In genomic region chr3:88427342-88427905, GRCm38 (mm10) we compare ENCODE assay signal across 38 mouse cellular contexts. TPM values are rescaled to one million over a fixed set of nuclear protein-coding genes. Genes with fewer than 3 reads are reported as not detected.
DNase-seq lines count a peak whose midpoint lies in the region; ATAC-seq and TF ChIP-seq lines count a peak whose summit lies in the region.
"Had no signal": no experiment of that assay in that cellular context is flagged by ENCODE, and none has a peak within 500 bp of the region (broad histone marks: within the 10 kb centered on the region; RNA-seq: fewer than 3 reads in every experiment).

No protein-coding gene starts in this region.

- peaks cover 12% of the 10 kb centered on the region; the same call in 1 of the 2 replicates for H3K4me1 ChIP-seq in liver, adult 2 months (ENCODE audit: control insufficient read depth, insufficient read depth, low read length)
- peaks cover 12% of the 10 kb centered on the region for H3K4me1 ChIP-seq in liver, embryonic 11.5 days (replicated peaks; ENCODE audit: control insufficient read depth, insufficient read depth, low read length)
- no peaks in the 10 kb centered on the region; the same call in 1 of the 2 replicates for H3K4me1 ChIP-seq in brown adipose tissue, adult 24 weeks (ENCODE audit: control insufficient read depth, insufficient read depth, insufficient read length, low read length)
- H3K4me1 ChIP-seq in lung, postnatal 0 days (ENCODE audit: insufficient read depth, low read depth, low read length) = peaks cover 11% of the 10 kb centered on the region; the same call in 1 of the 2 replicates

- no peak overlapping the region for H3K9ac ChIP-seq in liver, adult 2 months (ENCODE audit: low read depth, low read length)
- H3K9ac ChIP-seq in liver, embryonic 11.5 days (ENCODE audit: low read depth, low read length) = no peak overlapping the region
- no peak overlapping the region for H3K9ac ChIP-seq in lung, postnatal 0 days (replicated peaks; ENCODE audit: low read depth)
- H3K9ac ChIP-seq: embryonic facial prominence, embryonic 15.5 days; forebrain, embryonic 12.5 days; kidney, embryonic 15.5 days; limb, embryonic 12.5 days; liver, embryonic 12.5 days; liver, postnatal 0 days; midbrain, embryonic 15.5 days had no signal

- 27% methylated on average over 4 of the region's 4 CpGs for WGBS in liver, adult 2 months
- WGBS in liver, embryonic 11.5 days = 52% methylated on average over 4 of the region's 4 CpGs
- 73% methylated on average over 4 of the region's 4 CpGs for WGBS in lung, postnatal 0 days

- TF ChIP-seq CTCF in liver, adult 2 months (IDR thresholded peaks at IDR 0.05; ENCODE audit: low read depth, low read length) = no peak
- no peak for TF ChIP-seq CTCF in lung, postnatal 0 days (IDR thresholded peaks at IDR 0.05)

- TF ChIP-seq POLR2A in liver, adult 2 months (IDR thresholded peaks at IDR 0.05; ENCODE audit: extremely low read depth, insufficient read depth, low read length) = no peak

- DNase-seq in adrenal gland, adult 2 months = peak; percentile 69
- DNase-seq in adrenal gland, postnatal 36 days = no peak
- peak; percentile 84 for DNase-seq in liver, adult 2 months (ENCODE audit: extremely low read depth, low read depth, low spot score)
- no peak for DNase-seq in liver, embryonic 11.5 days (ENCODE audit: low spot score)
- no peak for DNase-seq in layer of hippocampus, adult 9-10 months (ENCODE audit: low spot score)
- no peak for DNase-seq in cerebellum, adult 8-10 months
- DNase-seq in lung, postnatal 0 days (ENCODE audit: low spot score) = no peak
- DNase-seq: adrenal gland, adult 8-10 months; cerebellum, adult 2 months; cerebellum, postnatal 25 days; kidney, adult 18-20 months; kidney, postnatal 25 days; liver, postnatal 0 days; lung, postnatal 4 days; right cerebral cortex, postnatal 14 days; spleen, adult 18-20 months; thymus, adult 18-20 months; thymus, postnatal 36 days had no signal

- no peak overlapping the region for H3K4me3 ChIP-seq in liver, adult 2 months (ENCODE audit: insufficient read depth, low read depth, low read length)
- H3K4me3 ChIP-seq in liver, embryonic 11.5 days (ENCODE audit: low read depth, low read length) = no peak overlapping the region
- H3K4me3 ChIP-seq in brown adipose tissue, adult 24 weeks (ENCODE audit: insufficient read depth, low read depth, low read length) = no peak overlapping the region
- no peak overlapping the region for H3K4me3 ChIP-seq in lung, postnatal 0 days (ENCODE audit: low read depth, low read length)
- H3K4me3 ChIP-seq: embryonic facial prominence, embryonic 10.5 days; embryonic facial prominence, embryonic 15.5 days; forebrain, embryonic 12.5 days; kidney, embryonic 15.5 days; left cerebral cortex, adult 2 months; limb, embryonic 12.5 days; liver, embryonic 12.5 days; midbrain, embryonic 15.5 days had no signal

- peaks cover 11% of the 10 kb centered on the region; the same call in 1 of the 2 replicates for H3K79me2 ChIP-seq in liver, adult 2 months (ENCODE audit: control insufficient read depth, insufficient read depth, low read length)

- no peaks in the 10 kb centered on the region for H3K36me3 ChIP-seq in liver, adult 2 months (ENCODE audit: control insufficient read depth, insufficient read depth, low read length)
- no peaks in the 10 kb centered on the region for H3K36me3 ChIP-seq in liver, embryonic 11.5 days (ENCODE audit: control insufficient read depth, insufficient read depth, low read length)
- no peaks in the 10 kb centered on the region for H3K36me3 ChIP-seq in lung, postnatal 0 days (ENCODE audit: insufficient read depth, low read length)
- H3K36me3 ChIP-seq: embryonic facial prominence, embryonic 10.5 days; embryonic facial prominence, embryonic 15.5 days; forebrain, embryonic 12.5 days; kidney, embryonic 15.5 days; limb, embryonic 12.5 days; liver, embryonic 12.5 days; midbrain, embryonic 15.5 days had no signal

- H3K4me2 ChIP-seq in liver, embryonic 11.5 days = no peak overlapping the region
- no peak overlapping the region for H3K4me2 ChIP-seq in lung, postnatal 0 days (replicated peaks; ENCODE audit: low read depth, low read length)
- H3K4me2 ChIP-seq: embryonic facial prominence, embryonic 15.5 days; forebrain, embryonic 12.5 days; kidney, embryonic 15.5 days; limb, embryonic 12.5 days; liver, embryonic 12.5 days; midbrain, embryonic 15.5 days had no signal

- 0 out of 2 replicates have a peak overlapping the region, but pooled peaks have one; percentile 1 for H3K27ac ChIP-seq in liver, adult 2 months (replicated peaks; ENCODE audit: insufficient read depth, low read depth, low read length)
- no peak overlapping the region for H3K27ac ChIP-seq in liver, embryonic 11.5 days (ENCODE audit: low read depth, low read length)
- 0 out of 2 replicates have a peak overlapping the region, but pooled peaks have one; percentile 1 for H3K27ac ChIP-seq in brown adipose tissue, adult 24 weeks (replicated peaks; ENCODE audit: low read depth, low read length)
- no peak overlapping the region for H3K27ac ChIP-seq in lung, postnatal 0 days (ENCODE audit: low read length)
- H3K27ac ChIP-seq: embryonic facial prominence, embryonic 10.5 days; embryonic facial prominence, embryonic 15.5 days; forebrain, embryonic 12.5 days; kidney, embryonic 15.5 days; left cerebral cortex, adult 2 months; limb, embryonic 12.5 days; liver, embryonic 12.5 days; midbrain, embryonic 15.5 days had no signal

- H3K27me3 ChIP-seq in liver, adult 2 months (ENCODE audit: control insufficient read depth, insufficient read depth, low read length) = no peaks in the 10 kb centered on the region
- H3K27me3 ChIP-seq in liver, embryonic 11.5 days (replicated peaks; ENCODE audit: control insufficient read depth, insufficient read depth, low read length) = no peaks in the 10 kb centered on the region
- no peaks in the 10 kb centered on the region for H3K27me3 ChIP-seq in lung, postnatal 0 days (replicated peaks; ENCODE audit: insufficient read depth, low read length)
- H3K27me3 ChIP-seq: embryonic facial prominence, embryonic 15.5 days; forebrain, embryonic 12.5 days; kidney, embryonic 15.5 days; limb, embryonic 12.5 days; liver, embryonic 12.5 days; midbrain, embryonic 15.5 days had no signal

- TF ChIP-seq EP300 in lung, postnatal 0 days (IDR thresholded peaks at IDR 0.05) = no peak

- ATAC-seq in liver, embryonic 11.5 days (replicated peaks; ENCODE audit: low FRiP score) = no peak
- ATAC-seq in lung, postnatal 0 days = no peak
- ATAC-seq: hindbrain, embryonic 16.5 days; liver, embryonic 12.5 days; liver, postnatal 0 days; midbrain, embryonic 15.5 days had no signal

- no peaks in the 10 kb centered on the region for H3K9me3 ChIP-seq in liver, embryonic 11.5 days (ENCODE audit: control insufficient read depth, low read length)
- no peaks in the 10 kb centered on the region for H3K9me3 ChIP-seq in lung, postnatal 0 days (ENCODE audit: low read length)
- H3K9me3 ChIP-seq: embryonic facial prominence, embryonic 10.5 days; embryonic facial prominence, embryonic 15.5 days; forebrain, embryonic 12.5 days; kidney, embryonic 15.5 days; limb, embryonic 12.5 days; liver, embryonic 12.5 days; midbrain, embryonic 15.5 days had no signal

RNA-seq across cellular contexts. Expression of gene Slc25a44, which starts 2.5 kb away (rescaled TPM):
- total RNA-seq in adrenal gland, adult 2 months (2021) = 10 to 100 TPM; 51.1 to 59.4 TPM
- polyA plus RNA-seq in adrenal gland, adult 2 months (2012; rRNA removed) = 40.7 and 40.9 TPM in 2 replicates
- 10 to 100 TPM; 47.2 to 48.1 TPM for total RNA-seq in adrenal gland, postnatal 36 days (2021)
- total RNA-seq in liver, adult 2 months (2014; rRNA removed) = 26.1 and 28.1 TPM in 2 replicates
- 57.0 and 60.9 TPM in 2 replicates for polyA plus RNA-seq in liver, adult 2 months (2012; rRNA removed)
- polyA plus RNA-seq in liver, embryonic 11.5 days (2014; fragmentation: Nextera tagmentation; extraction: Ambion mirVana) = 20.6 and 20.7 TPM in 2 replicates
- polyA plus RNA-seq in brown adipose tissue, adult 24 weeks (2012; ENCODE audit: insufficient read depth, insufficient read length, missing spikeins) = 71.0 and 78.1 TPM in 2 replicates
- 9.3 and 11.3 TPM in 2 replicates for polyA plus RNA-seq in lung, postnatal 0 days (2015; fragmentation: Nextera tagmentation; extraction: Ambion mirVana)

RNA-seq across cellular contexts. Expression of gene Pmf1, which starts 17.3 kb away (rescaled TPM):
- 10 to 100 TPM; 31.1 to 43.0 TPM for total RNA-seq in adrenal gland, adult 2 months (2021)
- 75.8 and 77.4 TPM in 2 replicates for polyA plus RNA-seq in adrenal gland, adult 2 months (2012; rRNA removed)
- 10 to 100 TPM; 29.4 to 43.1 TPM for total RNA-seq in adrenal gland, postnatal 36 days (2021)
- total RNA-seq in liver, adult 2 months (2014; rRNA removed) = 12.9 and 16.5 TPM in 2 replicates
- 59.0 and 68.1 TPM in 2 replicates for polyA plus RNA-seq in liver, adult 2 months (2012; rRNA removed)
- polyA plus RNA-seq in liver, embryonic 11.5 days (2014; fragmentation: Nextera tagmentation; extraction: Ambion mirVana) = 153 and 165 TPM in 2 replicates
- polyA plus RNA-seq in brown adipose tissue, adult 24 weeks (2012; ENCODE audit: insufficient read depth, insufficient read length, missing spikeins) = 25.1 and 30.8 TPM in 2 replicates
- 27.9 and 30.6 TPM in 2 replicates for polyA plus RNA-seq in lung, postnatal 0 days (2015; fragmentation: Nextera tagmentation; extraction: Ambion mirVana)

RNA-seq across cellular contexts. Expression of gene Sema4a, which starts 33.6 kb away (rescaled TPM):
- total RNA-seq in adrenal gland, adult 2 months (2021) = 10 to 100 TPM in 1 of 2 experiments, 1 to 10 TPM in 1; 8.8 to 14.3 TPM
- 31.8 and 42.4 TPM in 2 replicates for polyA plus RNA-seq in adrenal gland, adult 2 months (2012; rRNA removed)
- 10 to 100 TPM in 1 of 2 experiments, 1 to 10 TPM in 1; 8.9 to 12.6 TPM for total RNA-seq in adrenal gland, postnatal 36 days (2021)
- total RNA-seq in liver, adult 2 months (2014; rRNA removed) = 23.4 and 37.9 TPM in 2 replicates
- 109 and 117 TPM in 2 replicates for polyA plus RNA-seq in liver, adult 2 months (2012; rRNA removed)
- polyA plus RNA-seq in liver, embryonic 11.5 days (2014; fragmentation: Nextera tagmentation; extraction: Ambion mirVana) = 14.3 and 19.0 TPM in 2 replicates
- polyA plus RNA-seq in brown adipose tissue, adult 24 weeks (2012; ENCODE audit: insufficient read depth, insufficient read length, missing spikeins) = 25.7 and 30.2 TPM in 2 replicates
- polyA plus RNA-seq in lung, postnatal 0 days (2015; fragmentation: Nextera tagmentation; extraction: Ambion mirVana) = 9.0 and 9.2 TPM in 2 replicates

RNA-seq across cellular contexts. Expression of gene Bglap, which starts 43.2 kb away (rescaled TPM):
- 1 to 10 TPM in 1 of 2 experiments, under 1 TPM in 1; 0.86 to 3.4 TPM for total RNA-seq in adrenal gland, adult 2 months (2021)
- 1.1 TPM in 1 of 2 replicates, not detected in the other for polyA plus RNA-seq in adrenal gland, adult 2 months (2012; rRNA removed)
- 1 to 10 TPM in 1 of 2 experiments, under 1 TPM in 1; 0.99 to 1.9 TPM for total RNA-seq in adrenal gland, postnatal 36 days (2021)
- total RNA-seq in liver, adult 2 months (2014; rRNA removed) = not detected in 2 replicates
- polyA plus RNA-seq in liver, adult 2 months (2012; rRNA removed) = not detected in 2 replicates
- polyA plus RNA-seq in liver, embryonic 11.5 days (2014; fragmentation: Nextera tagmentation; extraction: Ambion mirVana) = not detected in 2 replicates
- not detected in 2 replicates for polyA plus RNA-seq in brown adipose tissue, adult 24 weeks (2012; ENCODE audit: insufficient read depth, insufficient read length, missing spikeins)
- polyA plus RNA-seq in lung, postnatal 0 days (2015; fragmentation: Nextera tagmentation; extraction: Ambion mirVana) = not detected in 2 replicates
- total RNA-seq: heart, postnatal 25 days; layer of hippocampus, adult 18-20 months had no signal
- polyA plus RNA-seq: embryonic facial prominence, embryonic 10.5 days; forebrain, embryonic 12.5 days; heart, embryonic 14.5 days; hindbrain, embryonic 11.5 days; hindbrain, embryonic 16.5 days; kidney, embryonic 15.5 days; limb, embryonic 12.5 days; liver, embryonic 12.5 days; liver, postnatal 0 days; neural tube, embryonic 11.5 days; stomach, embryonic 16.5 days had no signal

RNA-seq across cellular contexts. Expression of gene Bglap2, which starts 48.9 kb away (rescaled TPM):
- total RNA-seq in adrenal gland, adult 2 months (2021) = 1 to 10 TPM in 1 of 2 experiments, not detected in 1; 2.2 TPM
- 0.28 TPM in 1 of 2 replicates, not detected in the other for polyA plus RNA-seq in adrenal gland, adult 2 months (2012; rRNA removed)
- total RNA-seq in adrenal gland, postnatal 36 days (2021) = not detected
- total RNA-seq in liver, adult 2 months (2014; rRNA removed) = not detected in 2 replicates
- not detected in 2 replicates for polyA plus RNA-seq in liver, adult 2 months (2012; rRNA removed)
- polyA plus RNA-seq in liver, embryonic 11.5 days (2014; fragmentation: Nextera tagmentation; extraction: Ambion mirVana) = not detected in 2 replicates
- polyA plus RNA-seq in brown adipose tissue, adult 24 weeks (2012; ENCODE audit: insufficient read depth, insufficient read length, missing spikeins) = not detected in 2 replicates
- not detected in 2 replicates for polyA plus RNA-seq in lung, postnatal 0 days (2015; fragmentation: Nextera tagmentation; extraction: Ambion mirVana)
- total RNA-seq: gastrocnemius, postnatal 4 days; heart, postnatal 25 days; layer of hippocampus, adult 18-20 months; layer of hippocampus, postnatal 14 days; left cerebral cortex, postnatal 25 days had no signal
- polyA plus RNA-seq: embryonic facial prominence, embryonic 10.5 days; forebrain, embryonic 12.5 days; heart, embryonic 14.5 days; hindbrain, embryonic 11.5 days; hindbrain, embryonic 16.5 days; intestine, embryonic 14.5 days; kidney, embryonic 15.5 days; limb, embryonic 12.5 days; liver, embryonic 12.5 days; liver, postnatal 0 days; midbrain, embryonic 15.5 days; neural tube, embryonic 11.5 days had no signal

Comparison
In these comparisons a context has a peak if more than half of its experiments do, and no peak if none do; other contexts are left out.
1. DNase-seq: peak in adrenal gland, adult 2 months (single experiment) and liver, adult 2 months (single experiment); none in adrenal gland, postnatal 36 days (0 of 2), liver, embryonic 11.5 days (single experiment), layer of hippocampus, adult 9-10 months (single experiment), cerebellum, adult 8-10 months (single experiment) and lung, postnatal 0 days (single experiment).
2. H3K27ac ChIP-seq: peak in liver, adult 2 months (single experiment) and brown adipose tissue, adult 24 weeks (single experiment); none in liver, embryonic 11.5 days (single experiment) and lung, postnatal 0 days (single experiment).